Mouse (Mus musculus): ENCODE results near the gene Gm3045.
A peak's percentile ranks its signal among the peaks of the same experiment; 100 is the strongest.

Gm3045 gene

GRCm38 (mm10) chr13:56426365-56426764 lies at the start of gene Gm3045:
Gene Gm3045, plus strand, starts transcription at chr13:56426594.
- DNase-seq (ENCODE audit: low read depth, low spot score), result no peak

- DNase-seq (ENCODE audit: low read depth, low spot score), result no peak
Measured at GRCm38 (mm10) chr13:56380855-56381685, 45.3 kb upstream of the Gm3045 start.

- no peak for DNase-seq (ENCODE audit: low read depth, low spot score)
Measured at GRCm38 (mm10) chr13:56383406-56383805, 43.0 kb upstream of the Gm3045 start.

GRCm38 (mm10) chr13:56386411-56386810 lies 40.0 kb upstream of the Gm3045 start:
- no peak for DNase-seq (ENCODE audit: low read depth, low spot score)

GRCm38 (mm10) chr13:56387374-56387773 lies 39.0 kb upstream of the Gm3045 start:
- DNase-seq (ENCODE audit: low read depth, low spot score), result no peak

GRCm38 (mm10) chr13:56388042-56388441 lies 38.4 kb upstream of the Gm3045 start:
- DNase-seq (ENCODE audit: low read depth, low spot score), result no peak

GRCm38 (mm10) chr13:56397572-56397971 lies 28.8 kb upstream of the Gm3045 start:
- no peak for DNase-seq (ENCODE audit: low read depth, low spot score)

- DNase-seq (ENCODE audit: low read depth, low spot score), result no peak
Measured at GRCm38 (mm10) chr13:56401186-56401585, 25.2 kb upstream of the Gm3045 start.

- no peak for DNase-seq (ENCODE audit: low read depth, low spot score)
Measured at GRCm38 (mm10) chr13:56403381-56404086, 22.9 kb upstream of the Gm3045 start.

- no peak for DNase-seq (ENCODE audit: low read depth, low spot score)
Measured at GRCm38 (mm10) chr13:56404511-56405140, 21.8 kb upstream of the Gm3045 start.

- no peak for DNase-seq (ENCODE audit: low read depth, low spot score)
Measured at GRCm38 (mm10) chr13:56412286-56412873, 14.0 kb upstream of the Gm3045 start.

GRCm38 (mm10) chr13:56418685-56419483 lies 7.5 kb upstream of the Gm3045 start:
- DNase-seq (ENCODE audit: low read depth, low spot score), result no peak

- no peak for DNase-seq (ENCODE audit: low read depth, low spot score)
Measured at GRCm38 (mm10) chr13:56419538-56419937, 6.9 kb upstream of the Gm3045 start.

- DNase-seq (ENCODE audit: low read depth, low spot score), result peak; percentile 46
Measured at GRCm38 (mm10) chr13:56422072-56422723, 4.2 kb upstream of the Gm3045 start.

GRCm38 (mm10) chr13:56425931-56426330 lies 463 bp upstream of the Gm3045 start:
- no peak for DNase-seq (ENCODE audit: low read depth, low spot score)

GRCm38 (mm10) chr13:56428724-56429500 lies 2.5 kb downstream of the Gm3045 start:
- DNase-seq (ENCODE audit: low read depth, low spot score), result no peak

- DNase-seq (ENCODE audit: low read depth, low spot score), result no peak
Measured at GRCm38 (mm10) chr13:56432496-56432895, 6.1 kb downstream of the Gm3045 start.

- no peak for DNase-seq (ENCODE audit: low read depth, low spot score)
Measured at GRCm38 (mm10) chr13:56433466-56433865, 7.1 kb downstream of the Gm3045 start.

- DNase-seq (ENCODE audit: low read depth, low spot score), result no peak
Measured at GRCm38 (mm10) chr13:56434311-56434751, 7.9 kb downstream of the Gm3045 start.
